Mouse (Mus musculus) layer of hippocampus, adult 2 months (tissue): ENCODE measurements around the gene Armc8. TPM values are rescaled to one million over a fixed set of nuclear protein-coding genes. Genes with fewer than 3 reads are reported as not detected.

Source experiments
- DNase-seq, 2 experiments: peaks; one replicate each; pipeline ENCODE4 v3.0.0; 2022; ENCODE audit warnings: low spot score in 2 of 2
- H3K27ac ChIP-seq: fragments of 200-600 bp; 2 replicates; pipeline ENCODE4 v1.8.1; 2022
- H3K4me3 ChIP-seq: fragments of 200-600 bp; 2 replicates; pipeline ENCODE4 v1.8.1; 2022; ENCODE audit warnings: mild to moderate bottlenecking
- CTCF ChIP-seq: fragments of 200-600 bp; conservative IDR thresholded peaks from 2 replicates; pipeline ENCODE4 v1.8.1; 2022; ENCODE audit warnings: antibody characterized with exemption, mild to moderate bottlenecking, moderate library complexity
- total RNA-seq, 2 experiments: library from RNA; stranded (reverse); gene quantifications; 2 replicates each; pipeline ENCODE4 v1.2.3; 2021

The Armc8 gene
- total RNA-seq, 2 experiments from 2014 or later, result 57.8 to 58.0 TPM

- no peak for DNase-seq
- Histone ChIP-seq H3K27ac (no peak overlapping the region), H3K4me3 (no peak overlapping the region)
- 0 out of 2 replicates have a peak, but pooled peaks have one; percentile 4 for TF ChIP-seq CTCF
Observed at GRCm38 (mm10) chr9:99558824-99559556, 9.7 kb downstream of the Armc8 start.

- TF ChIP-seq CTCF, result no peak
- DNase-seq, result no peak
- Histone ChIP-seq H3K4me3 (no peak overlapping the region), H3K27ac (no peak overlapping the region)
Observed at GRCm38 (mm10) chr9:99557580-99558300, 11.0 kb downstream of the Armc8 start.

GRCm38 (mm10) chr9:99555253-99555652 is 13.4 kb downstream of the Armc8 start:
- no peak overlapping the region for H3K4me3 ChIP-seq
- TF ChIP-seq CTCF, result no peak
- H3K27ac ChIP-seq, result no peak overlapping the region
- no peak for DNase-seq

- no peak for TF ChIP-seq CTCF
- Histone ChIP-seq H3K4me3 (no peak overlapping the region), H3K27ac (no peak overlapping the region)
- no peak for DNase-seq
Observed at GRCm38 (mm10) chr9:99554052-99554451, 14.6 kb downstream of the Armc8 start.

- DNase-seq, result no peak
- no peak overlapping the region for H3K27ac ChIP-seq
- no peak overlapping the region for H3K4me3 ChIP-seq
- no peak for TF ChIP-seq CTCF
Observed at GRCm38 (mm10) chr9:99553049-99553448, 15.7 kb downstream of the Armc8 start.

- Histone ChIP-seq H3K4me3 (no peak overlapping the region), H3K27ac (no peak overlapping the region)
- TF ChIP-seq CTCF, result no peak
- no peak for DNase-seq
Observed at GRCm38 (mm10) chr9:99552068-99552467, 16.6 kb downstream of the Armc8 start.

GRCm38 (mm10) chr9:99546259-99546658 is 22.4 kb downstream of the Armc8 start:
- peak; percentile 39 for TF ChIP-seq CTCF
- H3K27ac ChIP-seq, result no peak overlapping the region

GRCm38 (mm10) chr9:99531865-99532264 is 36.8 kb downstream of the Armc8 start:
- no peak for DNase-seq
- Histone ChIP-seq H3K4me3 (no peak overlapping the region), H3K27ac (no peak overlapping the region)
- no peak for TF ChIP-seq CTCF

More at GRCm38 (mm10) chr9:99546259-99546658, 22.4 kb downstream of the Armc8 start:
- no peak overlapping the region for H3K4me3 ChIP-seq
- no peak for DNase-seq

GRCm38 (mm10) chr9:99505875-99506274 is 62.8 kb downstream of the Armc8 start:
- TF ChIP-seq CTCF, result no peak
- Histone ChIP-seq H3K4me3 (no peak overlapping the region), H3K27ac (no peak overlapping the region)
- DNase-seq, result no peak

- Histone ChIP-seq H3K27ac (no peak overlapping the region), H3K4me3 (no peak overlapping the region)
- no peak for DNase-seq
- TF ChIP-seq CTCF, result no peak
Observed at GRCm38 (mm10) chr9:99499336-99499735, 69.4 kb downstream of the Armc8 start.

- Histone ChIP-seq H3K27ac (no peak overlapping the region), H3K4me3 (no peak overlapping the region)
- TF ChIP-seq CTCF, result no peak
- DNase-seq, result no peak
Observed at GRCm38 (mm10) chr9:99492634-99493200, 76.0 kb downstream of the Armc8 start.

- Histone ChIP-seq H3K4me3 (no peak overlapping the region), H3K27ac (no peak overlapping the region)
- no peak for TF ChIP-seq CTCF
- DNase-seq, result no peak
Observed at GRCm38 (mm10) chr9:99491050-99491449, 77.6 kb downstream of the Armc8 start.

- TF ChIP-seq CTCF, result no peak
- no peak for DNase-seq
- no peak overlapping the region for H3K27ac ChIP-seq
- H3K4me3 ChIP-seq, result no peak overlapping the region
Observed at GRCm38 (mm10) chr9:99487841-99488240, 80.9 kb downstream of the Armc8 start.
